Mouse (Mus musculus): ENCODE data around the gene Slc27a3. TPM values are rescaled to one million over a fixed set of nuclear protein-coding genes. Genes with fewer than 3 reads are reported as not detected.

Slc27a3 gene
- polyA plus RNA-seq (2015; fragmentation: Nextera tagmentation; extraction: Ambion mirVana): 4.1 and 4.3 TPM in 2 replicates

GRCm38 (mm10) chr3:90389511-90390490, at the start of gene Slc27a3:
Gene Slc27a3, minus strand, starts transcription at chr3:90389938.

GRCm38 (mm10) chr3:90433381-90434020, 43.8 kb upstream of the Slc27a3 start, which contains the start of gene Ints3:
Gene Ints3, minus strand, starts transcription at chr3:90433622.

Other genes starting within 250 kb of the Slc27a3 start
- gene Rps27, start 176.3 kb downstream of the Slc27a3 start, polyA plus RNA-seq (2015; fragmentation: Nextera tagmentation; extraction: Ambion mirVana): 1,413 and 1,608 TPM in 2 replicates
- 11.2 and 15.3 TPM in 2 replicates for gene Rab13, start 176.2 kb downstream of the Slc27a3 start, polyA plus RNA-seq (2015; fragmentation: Nextera tagmentation; extraction: Ambion mirVana)
- 78.7 and 86.3 TPM in 2 replicates for gene Jtb, start 158.3 kb downstream of the Slc27a3 start, polyA plus RNA-seq (2015; fragmentation: Nextera tagmentation; extraction: Ambion mirVana)
- gene Creb3l4, start 146.4 kb downstream of the Slc27a3 start, polyA plus RNA-seq (2015; fragmentation: Nextera tagmentation; extraction: Ambion mirVana): 0.57 and 0.98 TPM in 2 replicates
- 51.2 and 62.4 TPM in 2 replicates for gene Slc39a1, start 141.8 kb downstream of the Slc27a3 start, polyA plus RNA-seq (2015; fragmentation: Nextera tagmentation; extraction: Ambion mirVana)
- gene Crtc2, start 135.8 kb downstream of the Slc27a3 start, polyA plus RNA-seq (2015; fragmentation: Nextera tagmentation; extraction: Ambion mirVana): 9.1 and 10.9 TPM in 2 replicates
- gene Dennd4b, start 124.8 kb downstream of the Slc27a3 start, polyA plus RNA-seq (2015; fragmentation: Nextera tagmentation; extraction: Ambion mirVana): 3.9 and 5.6 TPM in 2 replicates
- gene Gatad2b, start 96.8 kb downstream of the Slc27a3 start, polyA plus RNA-seq (2015; fragmentation: Nextera tagmentation; extraction: Ambion mirVana): 8.6 and 9.0 TPM in 2 replicates
- 9.1 and 9.8 TPM in 2 replicates for gene Ints3, start 43.7 kb upstream of the Slc27a3 start, polyA plus RNA-seq (2015; fragmentation: Nextera tagmentation; extraction: Ambion mirVana)
- gene Npr1, start 75.9 kb upstream of the Slc27a3 start, polyA plus RNA-seq (2015; fragmentation: Nextera tagmentation; extraction: Ambion mirVana): 7.9 and 10.6 TPM in 2 replicates
- gene Ilf2, start 86.2 kb upstream of the Slc27a3 start, polyA plus RNA-seq (2015; fragmentation: Nextera tagmentation; extraction: Ambion mirVana): 73.8 and 76.5 TPM in 2 replicates
- 36.4 and 43.7 TPM in 2 replicates for gene Snapin, start 101.1 kb upstream of the Slc27a3 start, polyA plus RNA-seq (2015; fragmentation: Nextera tagmentation; extraction: Ambion mirVana)
- 70.1 and 74.6 TPM in 2 replicates for gene Chtop, start 119.6 kb upstream of the Slc27a3 start, polyA plus RNA-seq (2015; fragmentation: Nextera tagmentation; extraction: Ambion mirVana)
- 40.2 and 50.6 TPM in 2 replicates for gene S100a1, start 124.5 kb upstream of the Slc27a3 start, polyA plus RNA-seq (2015; fragmentation: Nextera tagmentation; extraction: Ambion mirVana)
- gene S100a13, start 124.5 kb upstream of the Slc27a3 start, polyA plus RNA-seq (2015; fragmentation: Nextera tagmentation; extraction: Ambion mirVana): 61.6 and 70.3 TPM in 2 replicates
- 0.15 TPM in 1 of 2 replicates, not detected in the other for gene S100a14, start 136.9 kb upstream of the Slc27a3 start, polyA plus RNA-seq (2015; fragmentation: Nextera tagmentation; extraction: Ambion mirVana)
- gene S100a16, start 147.3 kb upstream of the Slc27a3 start, polyA plus RNA-seq (2015; fragmentation: Nextera tagmentation; extraction: Ambion mirVana): 95.5 and 120 TPM in 2 replicates
- gene S100a3, start 170.6 kb upstream of the Slc27a3 start, polyA plus RNA-seq (2015; fragmentation: Nextera tagmentation; extraction: Ambion mirVana): 0.04 and 0.29 TPM in 2 replicates
- gene S100a2, start 200.3 kb upstream of the Slc27a3 start, polyA plus RNA-seq (2015; fragmentation: Nextera tagmentation; extraction: Ambion mirVana): 0.51 and 0.53 TPM in 2 replicates
- not detected in 2 replicates for gene Gm42674, start 212.0 kb upstream of the Slc27a3 start, polyA plus RNA-seq (2015; fragmentation: Nextera tagmentation; extraction: Ambion mirVana)
- gene S100a4, start 213.8 kb upstream of the Slc27a3 start, polyA plus RNA-seq (2015; fragmentation: Nextera tagmentation; extraction: Ambion mirVana): 31.4 and 44.9 TPM in 2 replicates
- gene S100a5, start 218.6 kb upstream of the Slc27a3 start, polyA plus RNA-seq (2015; fragmentation: Nextera tagmentation; extraction: Ambion mirVana): not detected in 2 replicates
- gene S100a6, start 222.9 kb upstream of the Slc27a3 start, polyA plus RNA-seq (2015; fragmentation: Nextera tagmentation; extraction: Ambion mirVana): 523 and 632 TPM in 2 replicates

Measured in spleen, postnatal 0 days (tissue).